Mouse (Mus musculus) macrophage (primary cell): ENCODE measurements around the gene Adgrg5. TPM values are rescaled to one million over a fixed set of nuclear protein-coding genes. Genes with fewer than 3 reads are reported as not detected.

Experiments
- H3K27ac ChIP-seq: fragments of 350-480 bp; formaldehyde crosslinking; 2 replicates; pipeline ENCODE4 v1.9.0; 2021
- H3K36me3 ChIP-seq: fragments of 350-480 bp; formaldehyde crosslinking; 2 replicates; pipeline ENCODE4 v1.9.0; 2021; ENCODE audit errors: inconsistent target
- H3K4me3 ChIP-seq: fragments of 350-480 bp; formaldehyde crosslinking; 2 replicates; pipeline ENCODE4 v1.9.0; 2021; ENCODE audit errors: inconsistent target
- H3K79me2 ChIP-seq: fragments of 350-480 bp; formaldehyde crosslinking; 2 replicates; pipeline ENCODE4 v1.9.0; 2021; ENCODE audit errors: inconsistent target
- WGBS: methylation state at CpG from one replicate; pipeline ENCODE4 v1.1.7; 2026; ENCODE audit warnings: inconsistent platforms; ENCODE audit not compliant: missing documents; 5-methylcytosine and 5-hydroxymethylcytosine counted together
- polyA plus RNA-seq: library from polyadenylated mRNA; stranded (reverse); fragments of 250-400 nt; gene quantifications from 3 replicates; pipeline ENCODE4 v1.2.4, GENCODE M21; 2018; ENCODE audit warnings: inconsistent platforms

Gene Adgrg5
- polyA plus RNA-seq, 1 experiment from 2014 or later = 0.06 TPM

DNA sequence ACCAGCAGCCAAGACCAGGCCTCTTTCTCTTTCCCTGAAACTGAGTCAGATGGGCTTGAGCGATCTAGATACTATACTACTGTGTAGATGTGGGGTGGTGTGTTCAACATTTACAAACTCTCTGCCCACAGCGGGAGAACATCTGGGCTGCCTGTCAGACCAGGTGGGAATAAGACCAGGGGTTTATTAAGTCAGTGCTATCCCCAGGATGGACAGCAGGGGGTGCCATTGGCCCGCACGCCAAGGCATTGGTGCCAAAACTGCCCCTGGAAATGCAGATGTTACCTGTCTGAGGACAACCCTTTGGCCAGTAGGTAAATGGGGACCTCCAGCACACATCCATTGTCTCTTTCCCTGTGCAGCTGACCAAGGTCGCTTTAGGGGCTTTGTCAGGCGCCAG lies 19.1 kb downstream of the Adgrg5 start:
- no peak overlapping the region for H3K4me3 ChIP-seq
- H3K36me3 ChIP-seq = no peaks in the 10 kb centered on the region
- WGBS = 25% methylated on average over 6 of the region's 6 CpGs
- no peak overlapping the region for H3K27ac ChIP-seq
- H3K79me2 ChIP-seq = no peaks in the 10 kb centered on the region

DNA sequence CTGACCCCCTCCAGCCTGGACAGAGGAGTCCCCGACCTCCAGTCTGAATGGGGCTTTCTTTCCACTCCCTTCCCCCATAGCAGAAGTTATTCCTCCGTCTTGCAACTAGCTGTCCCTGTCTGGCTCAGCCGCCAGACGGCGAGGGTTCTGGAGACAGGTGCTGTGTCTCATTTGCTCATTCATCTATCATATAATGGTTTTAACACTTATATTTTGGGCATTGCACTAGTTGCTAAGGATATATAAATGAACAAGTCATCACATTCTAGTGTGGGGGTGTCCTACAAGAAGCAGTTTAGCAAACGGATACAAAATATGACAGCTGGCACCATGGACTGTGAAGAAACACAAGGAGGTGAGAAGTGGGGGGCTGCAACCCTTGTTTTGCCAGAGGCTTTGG lies 21.7 kb downstream of the Adgrg5 start:
- Histone ChIP-seq H3K4me3 (no peak overlapping the region), H3K36me3 (no peaks in the 10 kb centered on the region), H3K27ac (no peak overlapping the region), H3K79me2 (no peaks in the 10 kb centered on the region)
- 92% methylated on average over 6 of the region's 6 CpGs for WGBS

- Histone ChIP-seq H3K36me3 (no peaks in the 10 kb centered on the region), H3K27ac (no peak overlapping the region), H3K4me3 (no peak overlapping the region), H3K79me2 (no peaks in the 10 kb centered on the region)
- 89% methylated on average over 4 of the region's 4 CpGs for WGBS
Measured at GRCm38 (mm10) chr8:94948421-94948820, 24.9 kb downstream of the Adgrg5 start.

DNA sequence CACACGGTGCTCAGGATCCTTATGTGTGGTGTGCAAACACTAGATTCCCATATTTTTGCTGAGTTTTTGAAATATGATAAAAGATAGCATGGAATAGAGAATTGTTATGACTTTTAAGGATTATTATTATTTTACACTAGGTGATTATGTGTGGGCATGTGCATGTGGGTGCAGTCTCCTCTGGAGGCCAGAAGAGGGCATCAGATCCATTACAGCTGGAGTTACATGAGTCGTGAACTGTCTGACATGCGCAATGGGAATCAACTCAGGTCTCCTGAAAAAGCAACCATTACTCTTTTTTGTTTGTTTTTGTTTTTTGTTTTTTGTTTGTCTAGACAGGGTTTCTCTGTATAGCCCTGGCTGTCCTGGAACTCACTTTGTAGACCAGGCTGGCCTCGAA lies 25.5 kb downstream of the Adgrg5 start:
- H3K36me3 ChIP-seq = no peaks in the 10 kb centered on the region
- H3K27ac ChIP-seq = no peak overlapping the region
- H3K79me2 ChIP-seq = no peaks in the 10 kb centered on the region
- no peak overlapping the region for H3K4me3 ChIP-seq
- 70% methylated on average over 3 of the region's 4 CpGs for WGBS

- Histone ChIP-seq H3K27ac (no peak overlapping the region), H3K4me3 (no peak overlapping the region), H3K36me3 (no peaks in the 10 kb centered on the region), H3K79me2 (no peaks in the 10 kb centered on the region)
- 25% methylated on average over 4 of the region's 4 CpGs for WGBS
Measured at GRCm38 (mm10) chr8:94950046-94950445, 26.6 kb downstream of the Adgrg5 start.

DNA sequence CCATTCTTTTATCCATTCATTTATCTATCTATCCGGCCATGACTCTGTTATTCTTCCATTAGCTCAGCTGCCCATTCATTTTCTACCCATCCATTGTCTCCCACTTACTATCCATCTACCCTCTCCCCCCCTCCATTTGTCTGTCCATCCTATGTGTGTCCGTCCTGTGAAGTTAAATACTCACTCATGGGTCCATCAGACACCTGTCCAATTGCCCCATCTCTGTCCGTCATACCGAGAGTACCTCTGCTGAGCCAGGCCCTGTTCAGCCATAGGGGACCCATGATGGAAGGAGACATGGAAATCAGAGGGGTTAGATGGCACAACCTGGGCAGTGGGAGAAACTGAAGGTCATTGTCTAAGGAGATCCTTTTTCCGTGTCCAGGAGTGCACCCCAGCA lies 27.0 kb downstream of the Adgrg5 start:
- no peaks in the 10 kb centered on the region for H3K79me2 ChIP-seq
- H3K36me3 ChIP-seq = no peaks in the 10 kb centered on the region
- WGBS = 82% methylated on average over 5 of the region's 5 CpGs
- H3K27ac ChIP-seq = no peak overlapping the region
- no peak overlapping the region for H3K4me3 ChIP-seq

DNA sequence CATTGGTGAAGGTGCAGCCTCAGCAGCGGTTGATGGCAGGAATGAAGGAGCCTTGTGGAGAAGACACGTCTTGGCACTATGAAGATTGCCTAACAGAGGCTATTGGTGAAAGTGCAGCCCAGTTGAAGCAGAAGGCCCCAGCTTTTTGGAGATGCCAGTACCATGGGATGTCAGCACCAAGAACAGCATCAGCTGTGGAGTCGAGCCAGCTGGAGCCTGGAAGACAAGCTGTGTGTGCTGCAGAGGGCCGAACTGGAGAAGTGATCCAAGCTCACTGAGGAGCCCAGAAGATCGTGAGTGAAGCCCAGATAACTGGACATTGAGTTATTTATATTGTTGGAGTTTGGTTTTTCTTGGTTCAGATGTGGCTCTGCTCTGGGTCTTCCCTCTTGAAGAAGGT lies 28.6 kb downstream of the Adgrg5 start:
- H3K79me2 ChIP-seq = no peaks in the 10 kb centered on the region
- H3K4me3 ChIP-seq = no peak overlapping the region
- no peaks in the 10 kb centered on the region for H3K36me3 ChIP-seq
- H3K27ac ChIP-seq = no peak overlapping the region
- WGBS = 75% methylated on average over 5 of the region's 5 CpGs

- H3K79me2 ChIP-seq = no peaks in the 10 kb centered on the region
- H3K4me3 ChIP-seq = no peak overlapping the region
- no peak overlapping the region for H3K27ac ChIP-seq
- 43% methylated on average over 7 of the region's 7 CpGs for WGBS
- H3K36me3 ChIP-seq = no peaks in the 10 kb centered on the region
Measured at GRCm38 (mm10) chr8:94953624-94954367, 30.3 kb downstream of the Adgrg5 start.

- Histone ChIP-seq H3K79me2 (no peaks in the 10 kb centered on the region), H3K4me3 (no peak overlapping the region), H3K27ac (no peak overlapping the region), H3K36me3 (no peaks in the 10 kb centered on the region)
- 15% methylated on average over 7 of the region's 7 CpGs for WGBS
Measured at GRCm38 (mm10) chr8:94954368-94954737, 30.9 kb downstream of the Adgrg5 start.

DNA sequence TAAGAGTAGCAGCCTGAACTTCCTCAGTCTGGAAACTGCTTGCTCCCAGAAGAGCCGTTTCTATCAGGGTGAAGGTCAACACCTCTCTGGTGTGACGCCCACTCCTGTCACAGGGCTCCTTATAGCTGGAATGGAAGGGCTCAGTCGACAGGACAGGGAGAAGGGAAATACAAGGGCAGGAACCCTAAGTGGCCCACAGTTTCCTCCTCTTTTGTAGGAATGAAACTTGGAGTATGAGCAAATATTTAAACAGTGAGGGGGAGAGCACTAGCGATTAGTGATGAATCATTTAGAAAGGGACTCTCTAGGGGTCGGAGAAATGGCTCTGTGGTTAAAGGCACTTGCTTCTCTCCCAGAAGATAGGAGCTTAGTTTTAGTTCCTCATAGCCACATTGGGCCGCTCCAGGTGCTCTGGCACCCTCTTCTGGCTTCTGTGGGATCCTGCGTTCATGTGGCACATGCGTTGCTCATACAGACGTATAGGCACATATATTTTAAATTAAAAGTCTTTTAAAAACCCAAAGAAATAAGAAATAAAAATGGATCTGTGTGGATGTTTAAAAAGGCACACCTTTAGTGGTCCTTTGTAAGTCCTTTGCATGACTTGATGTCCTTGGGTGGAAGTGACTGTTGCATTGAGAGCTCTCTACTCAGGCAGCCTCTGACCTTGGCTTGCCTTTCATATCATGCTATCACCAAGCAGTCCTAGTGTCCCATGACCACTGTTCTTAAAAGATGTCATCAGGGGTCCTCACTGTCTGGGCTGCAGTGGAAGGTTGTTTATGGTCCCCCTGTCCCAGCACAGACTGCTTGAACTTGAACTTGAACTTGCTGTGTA lies 31.6 kb downstream of the Adgrg5 start:
- 5% methylated on average over 9 of the region's 9 CpGs for WGBS

DNA sequence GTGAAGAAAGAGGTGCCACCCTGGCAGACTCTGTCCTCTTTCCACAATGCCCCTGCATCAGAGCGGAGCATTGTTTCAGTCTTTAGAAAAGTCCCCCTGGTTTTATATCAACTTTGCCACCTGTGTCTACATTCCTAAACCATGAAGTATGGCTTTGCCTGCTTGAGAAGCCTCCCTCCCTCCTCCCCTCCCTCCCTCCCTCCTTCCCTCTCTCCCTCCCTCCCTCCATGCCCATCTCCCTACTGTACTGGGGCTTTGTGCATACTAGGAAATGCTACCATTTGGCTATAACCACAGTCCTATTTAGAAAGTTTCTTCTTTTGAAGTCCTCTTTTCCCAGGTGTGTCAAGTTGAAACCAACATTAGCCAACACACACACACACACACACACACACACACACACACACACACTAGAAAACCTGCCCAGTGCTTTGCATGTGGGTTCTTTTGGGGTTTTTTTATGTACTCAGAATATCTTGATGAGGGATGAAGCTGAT lies 32.6 kb downstream of the Adgrg5 start:
- 100% methylated on average over 1 of the region's 1 CpGs for WGBS
- Histone ChIP-seq H3K27ac (no peak overlapping the region), H3K36me3 (no peaks in the 10 kb centered on the region), H3K4me3 (no peak overlapping the region), H3K79me2 (no peaks in the 10 kb centered on the region)

More for the DNA sequence above, 31.6 kb downstream of the Adgrg5 start:
- Histone ChIP-seq H3K79me2 (no peaks in the 10 kb centered on the region), H3K4me3 (no peak overlapping the region), H3K27ac (no peak overlapping the region), H3K36me3 (no peaks in the 10 kb centered on the region)

DNA sequence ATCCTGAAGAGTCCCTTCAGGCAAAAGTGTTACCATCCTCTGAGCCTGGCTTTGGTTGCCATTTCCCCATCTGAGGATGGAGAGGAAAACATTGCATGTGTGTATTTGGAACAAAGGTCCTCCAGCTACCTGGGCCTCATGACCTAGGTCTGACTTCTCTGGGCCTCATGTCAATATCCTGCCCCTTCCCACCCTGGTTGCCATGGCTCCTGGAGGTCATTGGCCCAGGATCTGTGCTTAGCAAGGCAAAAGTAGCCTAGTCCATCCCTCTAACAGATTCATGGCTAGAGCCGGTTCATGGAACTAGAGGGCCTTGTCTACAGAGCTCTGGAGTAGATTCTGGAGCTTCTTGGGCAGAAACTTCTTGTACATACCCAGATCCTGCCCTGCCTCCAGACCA lies 38.7 kb downstream of the Adgrg5 start:
- H3K79me2 ChIP-seq = no peaks in the 10 kb centered on the region
- no peak overlapping the region for H3K4me3 ChIP-seq
- no peaks in the 10 kb centered on the region for H3K36me3 ChIP-seq
- no peak overlapping the region for H3K27ac ChIP-seq
- 71% methylated on average over 1 of the region's 1 CpGs for WGBS

DNA sequence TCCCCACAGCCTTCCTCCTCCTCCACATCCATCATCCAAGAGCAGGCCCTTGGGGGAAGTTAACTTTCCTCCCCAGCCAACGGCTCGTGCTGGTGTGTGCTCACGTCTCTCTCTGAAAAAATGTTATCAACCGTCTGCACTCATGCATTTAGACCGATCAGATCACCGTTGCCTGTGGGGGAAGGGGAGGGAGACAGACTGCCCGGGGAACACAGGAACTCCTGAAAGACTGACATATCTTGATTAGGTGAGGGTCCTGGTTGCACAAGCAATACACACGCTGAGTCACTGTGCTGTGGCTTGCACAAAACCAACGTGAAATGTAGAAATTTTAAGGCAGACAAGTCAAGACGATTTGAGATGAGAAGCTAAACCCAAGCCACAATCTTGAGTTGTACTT lies 41.3 kb downstream of the Adgrg5 start:
- no peaks in the 10 kb centered on the region for H3K79me2 ChIP-seq
- H3K4me3 ChIP-seq = no peak overlapping the region
- H3K27ac ChIP-seq = no peak overlapping the region
- H3K36me3 ChIP-seq = no peaks in the 10 kb centered on the region
- WGBS = 10% methylated on average over 10 of the region's 10 CpGs

- under 1% methylated on average over 7 of the region's 7 CpGs for WGBS
- Histone ChIP-seq H3K36me3 (no peaks in the 10 kb centered on the region), H3K27ac (no peak overlapping the region), H3K79me2 (no peaks in the 10 kb centered on the region), H3K4me3 (no peak overlapping the region)
Measured at GRCm38 (mm10) chr8:94966578-94966977, 43.1 kb downstream of the Adgrg5 start.

DNA sequence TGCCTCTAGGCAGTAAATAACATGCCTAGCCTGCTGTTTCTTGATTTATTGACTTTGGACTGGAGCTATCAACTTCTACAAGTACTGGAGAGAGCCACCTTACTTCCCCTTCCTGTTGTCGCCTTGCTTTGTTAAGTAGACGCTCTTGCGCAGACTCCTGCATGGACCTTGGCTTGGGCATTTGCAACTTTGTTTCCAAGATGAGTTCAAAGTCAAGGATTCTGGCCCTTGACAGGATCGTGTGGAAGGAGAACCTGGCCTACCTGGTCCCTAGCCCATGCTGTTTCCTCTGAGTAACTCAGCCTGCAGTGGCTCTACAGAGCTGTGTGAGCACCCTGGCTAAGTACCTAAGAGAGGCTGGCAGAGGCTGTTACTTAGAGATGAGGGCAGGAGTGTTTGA lies 43.6 kb downstream of the Adgrg5 start:
- no peak overlapping the region for H3K27ac ChIP-seq
- WGBS = 10% methylated on average over 4 of the region's 4 CpGs
- no peaks in the 10 kb centered on the region for H3K36me3 ChIP-seq
- no peaks in the 10 kb centered on the region for H3K79me2 ChIP-seq
- H3K4me3 ChIP-seq = no peak overlapping the region
